Mouse (Mus musculus) brain, adult 10 weeks (tissue): ENCODE data around the gene Slc35g3. TPM values are rescaled to one million over a fixed set of nuclear protein-coding genes. Genes with fewer than 3 reads are reported as not detected.

ENCODE experiments used
- polyA plus RNA-seq: library from polyadenylated mRNA; stranded (reverse); fragments of 350-450 nt; fragmentation: Illumina TruSeq; extraction: RNeasy Lipid Tissue Mini Kit (QIAGEN cat#74804); gene quantifications from one replicate; pipeline ENCODE4 v1.2.3, GENCODE M21; 2015; ENCODE audit warnings: low read depth, low replicate concordance

Slc35g3 gene
- polyA plus RNA-seq, result not detected

GRCm38 (mm10) chr11:69761868-69762267 is at the start of gene Slc35g3:
TSS of gene Slc35g3 (minus strand) at chr11:69761968.

GRCm38 (mm10) chr11:69804972-69805909 is 43.5 kb upstream of the Slc35g3 start, which contains the start of gene Tmem102:
TSS of gene Tmem102 (minus strand) at chr11:69805624.

DNA sequence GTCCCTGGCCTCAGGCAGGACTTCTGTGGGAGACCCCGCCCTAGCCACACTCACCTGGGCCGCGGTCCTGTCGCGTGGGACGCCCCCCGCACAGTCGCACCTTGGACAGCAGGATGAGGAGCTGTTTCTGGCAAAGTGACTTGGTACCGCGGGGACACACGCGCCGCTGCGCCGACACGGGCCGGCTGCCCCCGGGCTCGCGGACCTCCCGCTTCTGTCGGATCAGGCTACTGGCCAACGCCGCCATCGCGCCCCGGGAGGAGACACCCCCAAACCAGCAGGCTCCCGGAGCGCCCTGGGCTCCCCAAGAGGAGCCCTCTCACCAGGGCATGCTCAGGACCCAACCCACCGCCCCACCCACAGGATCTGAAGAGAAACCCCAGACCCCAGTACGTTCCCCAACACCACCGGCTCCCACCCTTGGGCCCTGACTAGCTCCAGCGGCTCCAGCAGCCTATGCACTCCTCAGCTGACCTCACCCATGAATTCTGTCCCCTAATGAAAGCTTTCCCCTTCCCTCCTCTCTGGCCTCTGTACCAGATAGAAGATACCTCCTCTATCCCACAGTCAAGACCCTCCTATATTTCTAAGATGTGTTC is 39.7 kb upstream of the Slc35g3 start, which contains the start of gene Fgf11:
TSS of gene Fgf11 (minus strand) at position 479 of the 599 bp plus-strand sequence.

GRCm38 (mm10) chr11:69795168-69795982 is 33.6 kb upstream of the Slc35g3 start, which contains the start of gene Chrnb1:
TSS of gene Chrnb1 (minus strand) at chr11:69795943.

DNA sequence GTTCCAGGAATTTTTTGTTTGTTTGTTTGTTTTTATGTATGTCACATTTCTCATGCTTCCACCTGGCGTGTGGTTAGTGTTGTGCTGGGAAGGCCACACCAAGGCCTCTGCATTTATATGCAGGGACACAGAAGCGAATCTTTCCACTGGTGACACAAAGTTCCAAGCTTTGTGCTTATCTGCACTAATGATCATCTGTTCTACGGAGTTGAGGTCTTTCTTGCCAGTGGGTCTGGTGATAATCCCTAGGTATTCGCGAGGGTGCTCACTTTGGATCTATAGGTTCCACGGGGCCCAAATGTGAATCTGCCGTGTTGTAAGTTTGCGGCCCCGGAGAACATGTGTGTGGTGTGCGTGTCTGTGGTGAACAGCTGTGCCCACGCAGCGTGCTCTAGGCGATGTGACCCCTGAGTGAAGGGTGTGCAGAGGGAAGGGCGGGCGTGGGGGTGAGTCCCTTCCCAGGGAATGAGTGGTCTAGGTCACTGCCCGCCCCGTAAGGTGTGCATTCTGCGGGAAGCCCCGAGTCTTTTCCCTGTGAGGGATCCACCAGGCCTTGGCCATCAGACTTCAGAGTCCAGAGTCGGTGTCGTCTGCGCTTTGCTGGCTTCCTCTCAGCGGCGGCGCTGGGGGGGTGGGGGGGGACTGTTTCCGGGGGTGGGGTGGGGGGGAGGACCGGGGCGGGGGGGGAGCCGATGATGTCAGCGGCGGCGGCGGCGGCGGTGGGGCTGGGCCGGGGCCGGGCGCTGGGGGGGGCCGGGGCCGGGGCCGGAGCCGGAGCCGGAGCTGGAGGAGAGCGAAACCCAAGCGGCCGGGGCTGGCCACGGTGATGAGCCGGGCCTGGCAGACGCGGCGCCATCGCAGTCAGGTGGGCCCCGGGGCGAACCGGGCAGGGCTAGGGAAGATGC is 3.7 kb upstream of the Slc35g3 start, which contains the start of gene Zbtb4:
TSS of gene Zbtb4 (plus strand) at position 692 of the 905 bp plus-strand sequence.

GRCm38 (mm10) chr11:69758478-69758970 is 3.2 kb downstream of the Slc35g3 start, which contains the start of gene Polr2a:
TSS of gene Polr2a (minus strand) at chr11:69758637.

Other genes starting within 250 kb of the Slc35g3 start
- 1.4 TPM for gene Dnah2, start 212.9 kb downstream of the Slc35g3 start, polyA plus RNA-seq
- 78.5 TPM for gene Efnb3, start 201.8 kb downstream of the Slc35g3 start, polyA plus RNA-seq
- gene Wrap53, start 181.7 kb downstream of the Slc35g3 start, polyA plus RNA-seq, result 12.1 TPM
- gene Trp53, start 181.6 kb downstream of the Slc35g3 start, polyA plus RNA-seq, result 21.0 TPM
- gene Atp1b2, start 156.0 kb downstream of the Slc35g3 start, polyA plus RNA-seq, result 372 TPM
- not detected for gene Shbg, start 144.1 kb downstream of the Slc35g3 start, polyA plus RNA-seq
- gene Sat2, start 139.9 kb downstream of the Slc35g3 start, polyA plus RNA-seq, result 20.6 TPM
- 92.2 TPM for gene Fxr2, start 129.0 kb downstream of the Slc35g3 start, polyA plus RNA-seq
- gene Sox15, start 106.7 kb downstream of the Slc35g3 start, polyA plus RNA-seq, result not detected
- gene Mpdu1, start 99.3 kb downstream of the Slc35g3 start, polyA plus RNA-seq, result 97.8 TPM
- 18.2 TPM for gene Cd68, start 95.8 kb downstream of the Slc35g3 start, polyA plus RNA-seq
- 435 TPM for gene Eif4a1, start 89.5 kb downstream of the Slc35g3 start, polyA plus RNA-seq
- gene Senp3, start 79.9 kb downstream of the Slc35g3 start, polyA plus RNA-seq, result 110 TPM
- 4.0 TPM for gene Tnfsf13, start 76.2 kb downstream of the Slc35g3 start, polyA plus RNA-seq
- 14.5 TPM for gene Tnfsf12, start 66.1 kb downstream of the Slc35g3 start, polyA plus RNA-seq
- gene Tnfsfm13, start 65.9 kb downstream of the Slc35g3 start, polyA plus RNA-seq, result 2.1 TPM
- 26.2 TPM for gene Polr2a, start 3.3 kb downstream of the Slc35g3 start, polyA plus RNA-seq
- gene Zbtb4, start 3.9 kb upstream of the Slc35g3 start, polyA plus RNA-seq, result 61.8 TPM
- 0.61 TPM for gene Chrnb1, start 34.0 kb upstream of the Slc35g3 start, polyA plus RNA-seq
- gene Fgf11, start 39.9 kb upstream of the Slc35g3 start, polyA plus RNA-seq, result 16.9 TPM
- gene Tmem102, start 43.7 kb upstream of the Slc35g3 start, polyA plus RNA-seq, result not detected
- gene Gm39566, start 53.3 kb upstream of the Slc35g3 start, polyA plus RNA-seq, result not detected
- not detected for gene Spem2, start 56.5 kb upstream of the Slc35g3 start, polyA plus RNA-seq
- gene Spem1, start 60.2 kb upstream of the Slc35g3 start, polyA plus RNA-seq, result not detected
- gene Nlgn2, start 75.8 kb upstream of the Slc35g3 start, polyA plus RNA-seq, result 101 TPM
- gene Tmem256, start 76.5 kb upstream of the Slc35g3 start, polyA plus RNA-seq, result 280 TPM
- 18.8 TPM for gene Plscr3, start 84.4 kb upstream of the Slc35g3 start, polyA plus RNA-seq
- gene Tnk1, start 96.8 kb upstream of the Slc35g3 start, polyA plus RNA-seq, result not detected
- not detected for gene Tmem95, start 116.0 kb upstream of the Slc35g3 start, polyA plus RNA-seq
- 1.7 TPM for gene Kctd11, start 119.4 kb upstream of the Slc35g3 start, polyA plus RNA-seq
- not detected for gene Acap1, start 133.6 kb upstream of the Slc35g3 start, polyA plus RNA-seq
- 0.33 TPM for gene 2810408A11Rik, start 139.0 kb upstream of the Slc35g3 start, polyA plus RNA-seq
- 63.2 TPM for gene Neurl4, start 139.1 kb upstream of the Slc35g3 start, polyA plus RNA-seq
- gene Gps2, start 151.9 kb upstream of the Slc35g3 start, polyA plus RNA-seq, result 35.4 TPM
- 640 TPM for gene Eif5a, start 160.0 kb upstream of the Slc35g3 start, polyA plus RNA-seq
- 4.8 TPM for gene Ybx2, start 173.8 kb upstream of the Slc35g3 start, polyA plus RNA-seq
- 1.4 TPM for gene Slc2a4, start 186.2 kb upstream of the Slc35g3 start, polyA plus RNA-seq
- gene Cldn7, start 202.8 kb upstream of the Slc35g3 start, polyA plus RNA-seq, result not detected
- gene Ctdnep1, start 219.2 kb upstream of the Slc35g3 start, polyA plus RNA-seq, result 108 TPM
- 115 TPM for gene Elp5, start 220.5 kb upstream of the Slc35g3 start, polyA plus RNA-seq
- gene Gabarap, start 229.2 kb upstream of the Slc35g3 start, polyA plus RNA-seq, result 346 TPM
- 56.1 TPM for gene Phf23, start 233.8 kb upstream of the Slc35g3 start, polyA plus RNA-seq
- 17.5 TPM for gene Dvl2, start 238.6 kb upstream of the Slc35g3 start, polyA plus RNA-seq